Mouse (Mus musculus) liver, postnatal 0 days (tissue): ENCODE data around the gene Prkch. TPM values are rescaled to one million over a fixed set of nuclear protein-coding genes. Genes with fewer than 3 reads are reported as not detected.

Experiments used
- ATAC-seq: fragments of 200-750 bp; cut with Nextera tagmentation; 2 replicates; pipeline ENCODE4 v1.8.0; 2017; ENCODE audit warnings: mild to moderate bottlenecking, moderate library complexity
- DNase-seq: peaks from one replicate; pipeline ENCODE4 v3.0.0-alpha.2; 2016
- H3K27ac ChIP-seq: fragments of 300-500 bp; sonication (generic); 2 replicates; pipeline ENCODE4 v1.5.1; 2014; ENCODE audit warnings: antibody characterized with exemption, moderate library complexity, mild to moderate bottlenecking, low read depth
- H3K27me3 ChIP-seq: fragments of 300-500 bp; sonication (generic); 2 replicates; pipeline ENCODE4 v1.6.1; 2014; ENCODE audit warnings: low read length, control low read depth, mixed read lengths; ENCODE audit not compliant: insufficient read depth
- H3K36me3 ChIP-seq: fragments of 300-500 bp; sonication (generic); replicated peaks from 2 replicates; pipeline ENCODE4 v1.6.1; 2014; ENCODE audit warnings: mild to moderate bottlenecking, control low read depth, low read length, moderate library complexity, mixed read lengths; ENCODE audit not compliant: insufficient read depth
- H3K4me1 ChIP-seq: fragments of 300-500 bp; sonication (generic); 2 replicates; pipeline ENCODE4 v1.6.1; 2014; ENCODE audit warnings: antibody characterized with exemption, mild to moderate bottlenecking, control low read depth; ENCODE audit not compliant: insufficient read depth
- H3K4me2 ChIP-seq: fragments of 300-500 bp; sonication (generic); 2 replicates; pipeline ENCODE4 v1.6.1; 2014; ENCODE audit warnings: low read depth, mild to moderate bottlenecking, low read length, moderate library complexity, mixed read lengths
- H3K4me3 ChIP-seq: fragments of 300-500 bp; sonication (generic); 2 replicates; pipeline ENCODE4 v1.5.1; 2014; ENCODE audit warnings: low read depth, low read length
- H3K9ac ChIP-seq: fragments of 300-500 bp; sonication (generic); replicated peaks from 2 replicates; pipeline ENCODE4 v1.6.1; 2014; ENCODE audit warnings: mild to moderate bottlenecking, moderate library complexity
- H3K9me3 ChIP-seq: fragments of 300-500 bp; sonication (generic); 2 replicates; pipeline ENCODE4 v1.6.1; 2016; ENCODE audit warnings: mild to moderate bottlenecking, control low read depth, low read length, mixed read lengths
- CTCF ChIP-seq: sonication (generic); IDR thresholded peaks from 2 replicates; pipeline ENCODE4 v1.5.1; 2016; ENCODE audit warnings: antibody characterized with exemption, low read depth
- EP300 ChIP-seq: IDR thresholded peaks from 2 replicates; pipeline ENCODE4 v1.6.1; 2016; ENCODE audit warnings: antibody characterized with exemption, low read depth, mild to moderate bottlenecking
- WGBS: fragments of 180-500 bp; shearing (Covaris S2); extraction: QIAGEN DNeasy Blood & Tissue Kit; methylation state at CpG from one replicate; pipeline ENCODE4 v1.1.7; 2014; ENCODE audit not compliant: insufficient replicate concordance; 5-methylcytosine and 5-hydroxymethylcytosine counted together
- polyA plus RNA-seq: library from polyadenylated mRNA; unstranded; fragments of >200 nt; fragmentation: Nextera tagmentation; extraction: Ambion mirVana; gene quantifications from 2 replicates; pipeline ENCODE4 v1.2.1, GENCODE M21; 2015

Prkch gene
- polyA plus RNA-seq, 1 experiment from 2014 or later: 2.3 TPM

DNA sequence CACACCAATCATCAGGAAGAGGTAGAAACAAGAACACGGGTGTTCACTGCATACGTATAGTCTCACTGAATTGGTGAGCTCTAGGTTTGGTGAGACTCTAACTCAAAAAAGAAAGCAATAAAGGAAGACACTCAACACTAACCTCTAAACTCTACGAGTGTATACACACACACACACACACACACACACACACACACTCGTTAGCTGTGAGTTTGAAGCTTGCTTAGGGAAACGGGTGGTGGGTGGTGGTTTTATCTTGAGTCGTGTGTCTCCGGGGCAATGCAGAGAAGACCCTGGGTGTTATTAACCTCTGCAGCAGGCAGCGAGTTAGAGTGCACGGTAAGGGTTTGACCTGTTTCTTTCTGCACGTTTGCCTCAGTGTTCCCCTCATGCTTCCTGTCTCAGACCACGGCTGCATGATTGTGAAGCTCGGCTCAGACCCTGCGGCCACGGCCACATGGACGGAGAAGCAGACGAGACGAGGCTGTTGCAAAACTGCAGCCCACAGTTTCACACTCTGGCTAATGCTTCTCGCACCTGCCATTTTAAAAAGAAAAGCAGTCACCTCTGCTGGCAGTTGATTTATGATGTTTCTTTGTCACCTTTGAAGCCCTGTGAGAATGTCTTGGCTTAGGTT, 72.1 kb downstream of the Prkch start:
- H3K27me3 ChIP-seq: no peaks in the 10 kb centered on the region
- TF ChIP-seq CTCF: no peak
- TF ChIP-seq EP300: no peak
- ATAC-seq (no peak), DNase-seq (no peak)
- WGBS: 32% methylated on average over 18 of the region's 18 CpGs
- H3K4me1 ChIP-seq: no peaks in the 10 kb centered on the region
- no peak overlapping the region for H3K9ac ChIP-seq
- H3K36me3 ChIP-seq: no peaks in the 10 kb centered on the region
- H3K27ac ChIP-seq: no peak overlapping the region
- no peak overlapping the region for H3K4me3 ChIP-seq
- H3K4me2 ChIP-seq: peak overlapping the region; percentile 15
- H3K9me3 ChIP-seq: no peaks in the 10 kb centered on the region

DNA sequence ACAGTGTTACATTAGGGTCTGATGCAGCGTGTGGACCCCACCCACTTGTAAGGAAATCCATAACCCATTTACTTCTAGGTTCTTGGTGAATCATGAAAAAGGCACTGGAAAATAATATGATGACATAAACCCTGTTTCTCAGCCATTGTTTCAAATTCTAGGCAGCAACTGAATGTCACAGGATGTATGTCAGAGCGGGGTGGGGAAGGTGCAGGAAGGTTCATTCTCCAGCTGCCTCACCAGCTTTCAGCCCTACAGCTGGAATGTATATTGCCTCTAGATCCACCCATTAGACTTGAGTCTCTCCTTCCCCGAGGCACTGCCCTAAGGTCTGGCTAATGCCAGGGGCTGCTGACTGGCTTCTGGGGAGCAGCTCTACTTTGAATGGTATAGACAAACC, 78.8 kb downstream of the Prkch start:
- no peak overlapping the region for H3K27ac ChIP-seq
- no peaks in the 10 kb centered on the region for H3K27me3 ChIP-seq
- H3K4me2 ChIP-seq: no peak overlapping the region
- no peaks in the 10 kb centered on the region for H3K36me3 ChIP-seq
- WGBS: 67% methylated on average over 3 of the region's 3 CpGs
- no peak for DNase-seq
- TF ChIP-seq EP300 (no peak), CTCF (no peak)
- H3K9ac ChIP-seq: no peak overlapping the region
- no peaks in the 10 kb centered on the region for H3K9me3 ChIP-seq
- no peak overlapping the region for H3K4me3 ChIP-seq
- H3K4me1 ChIP-seq: no peaks in the 10 kb centered on the region
- ATAC-seq: no peak

DNA sequence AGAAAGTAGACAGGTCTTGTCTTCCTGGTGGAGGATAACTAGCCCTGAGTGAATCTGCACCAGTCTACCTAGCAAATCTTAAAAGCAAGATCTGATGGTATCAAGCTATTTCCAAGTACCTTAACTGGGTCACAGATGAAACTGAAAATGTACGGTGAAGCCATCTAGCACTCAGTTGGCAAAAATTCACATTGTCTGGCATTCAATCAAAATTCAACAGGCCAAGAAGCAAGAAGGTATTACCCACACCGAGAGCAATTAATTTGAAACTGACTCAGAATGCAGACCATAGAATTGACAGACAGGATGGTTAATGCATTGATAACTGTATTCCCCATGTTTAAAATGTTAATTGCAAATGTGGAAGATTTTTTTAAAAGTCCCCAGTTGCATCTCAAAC, 82.1 kb downstream of the Prkch start:
- TF ChIP-seq CTCF (no peak), EP300 (no peak)
- Histone ChIP-seq H3K4me3 (no peak overlapping the region), H3K4me2 (no peak overlapping the region), H3K36me3 (no peaks in the 10 kb centered on the region), H3K27ac (no peak overlapping the region), H3K9ac (no peak overlapping the region), H3K27me3 (no peaks in the 10 kb centered on the region), H3K4me1 (peaks cover 11% of the 10 kb centered on the region), H3K9me3 (no peaks in the 10 kb centered on the region)
- DNase-seq (no peak), ATAC-seq (no peak)
- WGBS: 85% methylated on average over 2 of the region's 2 CpGs

DNA sequence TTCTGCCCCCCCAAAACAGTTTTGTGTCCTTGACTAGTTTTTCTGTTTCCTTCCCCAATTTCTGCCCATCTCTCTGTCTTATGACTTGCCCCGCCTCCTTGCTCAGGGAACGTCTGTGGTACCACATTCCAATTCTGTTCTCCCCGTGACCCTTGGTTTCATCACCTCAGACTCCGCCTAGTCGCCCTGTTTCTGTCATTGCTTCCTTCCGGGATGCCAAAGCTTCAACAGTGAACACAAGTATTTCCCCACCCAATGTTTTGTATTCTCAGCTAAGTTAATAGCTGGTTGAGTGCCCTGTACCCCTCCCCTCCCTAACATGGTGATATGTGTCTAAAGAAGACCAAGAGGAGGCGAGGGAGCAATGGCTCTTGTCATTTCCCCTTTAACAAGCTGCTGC, 83.0 kb downstream of the Prkch start:
- Histone ChIP-seq H3K36me3 (no peaks in the 10 kb centered on the region), H3K9me3 (no peaks in the 10 kb centered on the region), H3K9ac (no peak overlapping the region), H3K27ac (no peak overlapping the region), H3K27me3 (no peaks in the 10 kb centered on the region), H3K4me1 (peaks cover 17% of the 10 kb centered on the region), H3K4me2 (no peak overlapping the region), H3K4me3 (no peak overlapping the region)
- DNase-seq (no peak), ATAC-seq (no peak)
- WGBS: 38% methylated on average over 7 of the region's 7 CpGs
- TF ChIP-seq CTCF (no peak), EP300 (no peak)

DNA sequence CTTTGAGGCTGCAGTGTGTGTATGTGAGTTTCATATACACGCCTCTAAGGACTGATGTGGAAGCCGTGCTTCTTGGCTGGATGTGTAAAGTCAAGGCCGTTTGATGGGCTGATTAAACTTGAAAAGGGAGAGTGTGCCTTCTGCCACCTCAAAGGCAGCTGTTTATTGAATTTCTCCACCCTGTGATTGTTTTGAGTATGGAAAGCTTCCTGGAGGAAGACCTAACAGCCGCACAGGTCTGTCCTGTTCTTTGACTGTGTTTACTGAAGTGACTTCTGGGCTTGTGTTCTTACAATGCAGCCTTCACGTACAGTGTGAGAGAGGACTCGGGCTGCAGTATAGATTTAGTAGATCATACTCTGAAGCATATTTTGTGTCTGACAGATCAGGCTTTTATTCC, 86.1 kb downstream of the Prkch start:
- Histone ChIP-seq H3K4me1 (peaks cover 17% of the 10 kb centered on the region), H3K27ac (no peak overlapping the region), H3K9ac (no peak overlapping the region), H3K4me3 (no peak overlapping the region), H3K36me3 (no peaks in the 10 kb centered on the region), H3K4me2 (no peak overlapping the region), H3K27me3 (no peaks in the 10 kb centered on the region), H3K9me3 (no peaks in the 10 kb centered on the region)
- WGBS: 70% methylated on average over 6 of the region's 6 CpGs
- no peak for ATAC-seq
- TF ChIP-seq EP300 (no peak), CTCF (no peak)
- no peak for DNase-seq

DNA sequence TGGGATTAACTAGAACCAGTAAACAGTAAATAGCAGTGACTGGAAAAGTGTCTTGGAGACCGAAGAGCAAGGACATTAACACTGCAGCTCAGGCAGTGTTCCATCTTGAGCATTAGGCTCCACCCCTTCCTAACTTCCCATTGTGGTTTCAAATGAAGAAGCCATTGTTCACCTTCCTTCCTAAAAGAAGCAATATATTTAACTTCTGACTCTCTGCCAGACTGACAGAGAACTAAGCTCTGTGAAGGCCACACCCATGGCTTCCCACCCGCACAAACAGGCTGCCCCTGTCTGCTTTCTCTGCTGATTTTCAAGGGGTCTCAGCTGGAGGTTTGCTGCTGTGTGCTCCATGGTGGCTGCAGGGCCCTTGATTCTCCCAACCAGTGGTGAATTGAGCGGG, 86.9 kb downstream of the Prkch start:
- no peak for DNase-seq
- H3K9ac ChIP-seq: no peak overlapping the region
- 33% methylated on average over 3 of the region's 3 CpGs for WGBS
- H3K36me3 ChIP-seq: no peaks in the 10 kb centered on the region
- H3K4me2 ChIP-seq: peak overlapping the region; percentile 18; the same call in 1 of the 2 replicates
- H3K27ac ChIP-seq: peak overlapping the region; percentile 34; the same call in 1 of the 2 replicates
- ATAC-seq: no peak
- H3K27me3 ChIP-seq: no peaks in the 10 kb centered on the region
- no peak for TF ChIP-seq EP300
- TF ChIP-seq CTCF: no peak
- H3K4me3 ChIP-seq: no peak overlapping the region
- no peaks in the 10 kb centered on the region for H3K9me3 ChIP-seq
- peaks cover 17% of the 10 kb centered on the region for H3K4me1 ChIP-seq
